Mouse (Mus musculus): ENCODE measurements around the gene Scaf4.

DNA sequence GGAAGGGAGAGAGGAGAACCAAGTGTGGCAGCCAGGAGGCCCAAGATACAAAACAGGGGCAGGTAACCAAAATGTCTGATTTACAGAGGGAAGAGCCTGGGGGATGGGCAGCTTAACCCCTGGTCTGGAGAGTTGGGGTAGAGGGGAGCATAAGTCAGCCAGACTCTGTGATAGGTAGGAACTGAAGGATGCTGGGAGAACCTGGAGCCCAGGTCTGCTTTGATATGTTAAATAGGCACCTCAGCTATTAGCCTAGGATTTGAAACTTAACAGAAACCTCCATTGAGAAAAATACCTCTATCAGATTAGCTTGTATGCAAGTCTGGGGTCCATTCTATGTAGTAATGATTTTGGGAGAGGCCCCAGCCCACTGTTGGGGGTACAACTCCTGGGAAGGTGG is 15.3 kb upstream of the Scaf4 start:
- TF ChIP-seq POLR2A (IDR thresholded peaks at IDR 0.05; ENCODE audit: borderline replicate concordance, extremely low read depth, low read depth, low read length) (no peak), CTCF (IDR thresholded peaks at IDR 0.05; ENCODE audit: insufficient read depth, low read length) (no peak)
